Mouse (Mus musculus): ENCODE data around the gene Tmem62. TPM values are rescaled to one million over a fixed set of nuclear protein-coding genes. Genes with fewer than 3 reads are reported as not detected.
"Not testable (repeated sequence)": the region's sequence is repeated elsewhere in the genome, so short reads cannot be mapped to it uniquely, and the experiment has no call there.

Tmem62 gene
- total and polyA plus RNA-seq, 2 experiments from 2014 or later: 2.4 to 3.3 TPM

- ATAC-seq (ENCODE audit: insufficient read depth, low read depth) (no peak), DNase-seq (ENCODE audit: low spot score) (no peak)
- no peak overlapping the region for H3K9ac ChIP-seq (replicated peaks; ENCODE audit: low read depth, low read length)
- no peak overlapping the region for H3K4me2 ChIP-seq (ENCODE audit: low read depth, low read length)
- H3K4me1 ChIP-seq (ENCODE audit: control insufficient read depth, insufficient read depth): peaks cover 8% of the 10 kb centered on the region
- H3K9me3 ChIP-seq (replicated peaks; ENCODE audit: control insufficient read depth, low read length): no peaks in the 10 kb centered on the region
- WGBS: 90% methylated on average over 4 of the region's 4 CpGs
- no peaks in the 10 kb centered on the region for H3K27me3 ChIP-seq (ENCODE audit: control insufficient read depth, insufficient read depth, low read length)
- H3K4me3 ChIP-seq (ENCODE audit: low read depth, low read length): no peak overlapping the region
- no peak for TF ChIP-seq CTCF (IDR thresholded peaks at IDR 0.05; ENCODE audit: low read depth)
- no peak for TF ChIP-seq EP300 (IDR thresholded peaks at IDR 0.05; ENCODE audit: low read depth)
- no peak overlapping the region for H3K27ac ChIP-seq (ENCODE audit: low read depth)
- peaks cover 4% of the 10 kb centered on the region; the same call in 1 of the 2 replicates for H3K36me3 ChIP-seq (replicated peaks; ENCODE audit: control insufficient read depth, insufficient read depth, low read length)
Observed at GRCm38 (mm10) chr2:120971766-120972165, 5.1 kb upstream of the Tmem62 start.

GRCm38 (mm10) chr2:120972257-120972656 is 4.6 kb upstream of the Tmem62 start:
- DNase-seq (ENCODE audit: low spot score); H3K4me3 ChIP-seq (ENCODE audit: low read depth, low read length); H3K9ac ChIP-seq (replicated peaks; ENCODE audit: low read depth, low read length); H3K9me3 ChIP-seq (replicated peaks; ENCODE audit: control insufficient read depth, low read length); H3K4me2 ChIP-seq (ENCODE audit: low read depth, low read length); H3K36me3 ChIP-seq (replicated peaks; ENCODE audit: control insufficient read depth, insufficient read depth, low read length); H3K27me3 ChIP-seq (ENCODE audit: control insufficient read depth, insufficient read depth, low read length); H3K4me1 ChIP-seq (ENCODE audit: control insufficient read depth, insufficient read depth); ATAC-seq (ENCODE audit: insufficient read depth, low read depth); H3K27ac ChIP-seq (ENCODE audit: low read depth): not testable (repeated sequence)
- WGBS: 94% methylated on average over 8 of the region's 8 CpGs

GRCm38 (mm10) chr2:120972964-120973363 is 3.9 kb upstream of the Tmem62 start:
- Histone ChIP-seq H3K27ac (ENCODE audit: low read depth) (no peak overlapping the region), H3K4me1 (ENCODE audit: control insufficient read depth, insufficient read depth) (peaks cover 8% of the 10 kb centered on the region), H3K36me3 (replicated peaks; ENCODE audit: control insufficient read depth, insufficient read depth, low read length) (no peaks in the 10 kb centered on the region), H3K4me2 (ENCODE audit: low read depth, low read length) (no peak overlapping the region), H3K9me3 (replicated peaks; ENCODE audit: control insufficient read depth, low read length) (no peaks in the 10 kb centered on the region), H3K27me3 (ENCODE audit: control insufficient read depth, insufficient read depth, low read length) (no peaks in the 10 kb centered on the region), H3K4me3 (ENCODE audit: low read depth, low read length) (no peak overlapping the region), H3K9ac (replicated peaks; ENCODE audit: low read depth, low read length) (no peak overlapping the region)
- WGBS: 21% methylated on average over 5 of the region's 5 CpGs
- DNase-seq (ENCODE audit: low spot score): no peak
- ATAC-seq (ENCODE audit: insufficient read depth, low read depth): no peak
- no peak; the same call in 1 of the 2 replicates for TF ChIP-seq CTCF (IDR thresholded peaks at IDR 0.05; ENCODE audit: low read depth)
- no peak for TF ChIP-seq EP300 (IDR thresholded peaks at IDR 0.05; ENCODE audit: low read depth)

- Histone ChIP-seq H3K4me3 (ENCODE audit: low read depth, low read length) (no peak overlapping the region), H3K9me3 (replicated peaks; ENCODE audit: control insufficient read depth, low read length) (no peaks in the 10 kb centered on the region), H3K4me1 (ENCODE audit: control insufficient read depth, insufficient read depth) (no peaks in the 10 kb centered on the region), H3K27me3 (ENCODE audit: control insufficient read depth, insufficient read depth, low read length) (no peaks in the 10 kb centered on the region), H3K4me2 (ENCODE audit: low read depth, low read length) (no peak overlapping the region), H3K27ac (ENCODE audit: low read depth) (no peak overlapping the region), H3K36me3 (replicated peaks; ENCODE audit: control insufficient read depth, insufficient read depth, low read length) (no peaks in the 10 kb centered on the region), H3K9ac (replicated peaks; ENCODE audit: low read depth, low read length) (no peak overlapping the region)
- TF ChIP-seq CTCF (IDR thresholded peaks at IDR 0.05; ENCODE audit: low read depth): peak; percentile 28
- no peak for TF ChIP-seq EP300 (IDR thresholded peaks at IDR 0.05; ENCODE audit: low read depth)
- ATAC-seq (ENCODE audit: insufficient read depth, low read depth) (no peak), DNase-seq (ENCODE audit: low spot score) (no peak)
- 51% methylated on average over 4 of the region's 4 CpGs for WGBS
Observed at GRCm38 (mm10) chr2:120976308-120976707, 509 bp upstream of the Tmem62 start.

GRCm38 (mm10) chr2:120977926-120978692 is 1.3 kb downstream of the Tmem62 start:
- Histone ChIP-seq H3K36me3 (replicated peaks; ENCODE audit: control insufficient read depth, insufficient read depth, low read length) (no peaks in the 10 kb centered on the region), H3K9ac (replicated peaks; ENCODE audit: low read depth, low read length) (peak overlapping the region; percentile 81; the same call in 1 of the 2 replicates), H3K4me1 (ENCODE audit: control insufficient read depth, insufficient read depth) (no peaks in the 10 kb centered on the region), H3K27ac (ENCODE audit: low read depth) (peak overlapping the region; percentile 69; the same call in 1 of the 2 replicates), H3K4me2 (ENCODE audit: low read depth, low read length) (peak overlapping the region; percentile 92), H3K27me3 (ENCODE audit: control insufficient read depth, insufficient read depth, low read length) (no peaks in the 10 kb centered on the region), H3K9me3 (replicated peaks; ENCODE audit: control insufficient read depth, low read length) (no peaks in the 10 kb centered on the region), H3K4me3 (ENCODE audit: low read depth, low read length) (peak overlapping the region; percentile 75)
- WGBS: 87% methylated on average over 8 of the region's 8 CpGs
- DNase-seq (ENCODE audit: low spot score) (no peak), ATAC-seq (ENCODE audit: insufficient read depth, low read depth) (no peak)
- TF ChIP-seq EP300 (IDR thresholded peaks at IDR 0.05; ENCODE audit: low read depth) (no peak), CTCF (IDR thresholded peaks at IDR 0.05; ENCODE audit: low read depth) (no peak)

GRCm38 (mm10) chr2:120978693-120979037 is 1.8 kb downstream of the Tmem62 start:
- no peak for DNase-seq (ENCODE audit: low spot score)
- no peaks in the 10 kb centered on the region for H3K27me3 ChIP-seq (ENCODE audit: control insufficient read depth, insufficient read depth, low read length)
- no peak for ATAC-seq (ENCODE audit: insufficient read depth, low read depth)

More at GRCm38 (mm10) chr2:120978693-120979037, 1.8 kb downstream of the Tmem62 start:
- TF ChIP-seq CTCF (IDR thresholded peaks at IDR 0.05; ENCODE audit: low read depth) (no peak; the same call in 1 of the 2 replicates), EP300 (IDR thresholded peaks at IDR 0.05; ENCODE audit: low read depth) (no peak)
- H3K4me1 ChIP-seq (ENCODE audit: control insufficient read depth, insufficient read depth): no peaks in the 10 kb centered on the region
- no peak overlapping the region for H3K4me3 ChIP-seq (ENCODE audit: low read depth, low read length)
- no peaks in the 10 kb centered on the region for H3K36me3 ChIP-seq (replicated peaks; ENCODE audit: control insufficient read depth, insufficient read depth, low read length)
- no peak overlapping the region for H3K4me2 ChIP-seq (ENCODE audit: low read depth, low read length)
- H3K9ac ChIP-seq (replicated peaks; ENCODE audit: low read depth, low read length): no peak overlapping the region
- 63% methylated on average over 2 of the region's 2 CpGs for WGBS
- no peak overlapping the region for H3K27ac ChIP-seq (ENCODE audit: low read depth)
- H3K9me3 ChIP-seq (replicated peaks; ENCODE audit: control insufficient read depth, low read length): no peaks in the 10 kb centered on the region
